Comparison of ENCODE assay signal across 9 mouse cellular contexts in the genomic region with DNA sequence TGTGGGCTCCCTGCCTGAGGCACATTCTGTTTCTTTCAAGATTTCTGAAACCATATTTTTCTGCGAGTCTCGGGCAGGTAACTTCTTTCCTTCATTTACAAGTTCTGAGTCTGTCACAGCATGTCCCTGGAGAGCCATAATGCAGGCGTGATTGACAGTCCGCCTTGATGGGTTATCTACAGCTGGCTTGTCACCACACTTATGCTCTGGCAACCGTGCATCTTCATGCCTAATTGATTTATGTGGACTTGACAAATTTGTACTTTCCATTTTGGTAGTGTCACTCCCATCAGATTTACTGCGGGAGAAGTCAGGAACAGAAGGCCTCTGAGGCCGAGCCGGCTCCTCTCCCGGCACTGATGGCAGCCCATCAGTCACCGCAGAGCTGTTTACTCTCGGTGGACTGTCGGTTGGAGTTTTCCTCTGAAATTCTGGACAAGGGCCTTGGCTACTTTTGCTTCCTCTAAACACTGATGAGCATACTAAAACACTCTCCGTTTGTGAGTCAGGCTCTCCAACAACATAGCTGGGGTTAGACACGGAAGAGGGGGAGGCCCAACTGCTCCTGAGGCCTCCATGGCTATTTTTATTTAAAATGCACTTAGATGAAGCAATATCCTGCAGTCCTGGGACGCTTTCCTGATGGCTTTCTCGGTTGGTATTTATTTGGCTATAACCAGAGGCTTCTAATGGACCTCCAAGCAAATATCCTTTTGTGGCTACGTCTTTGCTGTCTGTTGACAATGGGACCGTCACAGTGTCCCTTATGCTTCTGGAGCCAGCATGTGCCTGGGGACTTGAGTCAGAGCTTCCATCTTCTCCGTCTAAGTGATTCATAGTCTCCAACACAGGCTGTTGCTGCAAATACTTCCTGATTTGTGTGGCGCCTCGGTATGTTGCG. TPM values are rescaled to one million over a fixed set of nuclear protein-coding genes. Genes with fewer than 3 reads are reported as not detected.
DNase-seq lines count a peak whose midpoint lies in the region; ATAC-seq and TF ChIP-seq lines count a peak whose summit lies in the region.
"Had no signal": no experiment of that assay in that cellular context is flagged by ENCODE, and none has a peak within 500 bp of the region (broad histone marks: within the 10 kb centered on the region; RNA-seq: fewer than 3 reads in every experiment).

No protein-coding gene starts in this region.

- H3K27me3 ChIP-seq in kidney, postnatal 0 days (ENCODE audit: insufficient read depth, low read length), result no peaks in the 10 kb centered on the region
- no peaks in the 10 kb centered on the region for H3K27me3 ChIP-seq in forebrain, embryonic 12.5 days

- no peaks in the 10 kb centered on the region for H3K9me3 ChIP-seq in kidney, postnatal 0 days (replicated peaks; ENCODE audit: low read length)
- H3K9me3 ChIP-seq in forebrain, embryonic 12.5 days, result no peaks in the 10 kb centered on the region

- no peak overlapping the region for H3K9ac ChIP-seq in kidney, postnatal 0 days (ENCODE audit: low read depth, low read length)
- no peak overlapping the region for H3K9ac ChIP-seq in forebrain, embryonic 12.5 days

- H3K27ac ChIP-seq in gastrocnemius, adult 2 months, result peak overlapping the region; percentile 78
- peak overlapping the region; percentile 60; the same call in 1 of the 2 replicates for H3K27ac ChIP-seq in kidney, postnatal 0 days
- H3K27ac ChIP-seq in forebrain, embryonic 12.5 days, result no peak overlapping the region

- WGBS in kidney, postnatal 0 days, result 36% methylated on average over 22 of the region's 22 CpGs
- 94% methylated on average over 22 of the region's 22 CpGs for WGBS in forebrain, embryonic 12.5 days

- peak overlapping the region; percentile 34 for H3K4me2 ChIP-seq in kidney, postnatal 0 days (ENCODE audit: low read length)
- no peak overlapping the region for H3K4me2 ChIP-seq in forebrain, embryonic 12.5 days

- ATAC-seq in kidney, postnatal 0 days (replicated peaks; ENCODE audit: low FRiP score, low read depth), result peak; percentile 36; the same call in 1 of the 2 replicates
- no peak for ATAC-seq in forebrain, embryonic 12.5 days (ENCODE audit: low FRiP score)

- H3K4me1 ChIP-seq in kidney, postnatal 0 days (replicated peaks; ENCODE audit: insufficient read depth, low read length), result no peaks in the 10 kb centered on the region
- no peaks in the 10 kb centered on the region for H3K4me1 ChIP-seq in forebrain, embryonic 12.5 days

- intact Hi-C loops in gastrocnemius, adult 2 months (cut with DNase I), result loop anchor here (5.0 kb wide), 1 partner anchor 38 kb away; no protein-coding TSS in a partner anchor

- H3K36me3 ChIP-seq in kidney, postnatal 0 days (ENCODE audit: insufficient read depth, low read length), result no peaks in the 10 kb centered on the region; the same call in 1 of the 2 replicates
- H3K36me3 ChIP-seq in forebrain, embryonic 12.5 days (replicated peaks), result no peaks in the 10 kb centered on the region

- peak; percentile 55 for DNase-seq in gastrocnemius, adult 2 months
- DNase-seq in gastrocnemius, postnatal 4 days (ENCODE audit: low spot score in 2 of 2), result no peak
- peak; percentile 41 for DNase-seq in embryo, embryonic 10.5 days (ENCODE audit: low spot score)
- peak; percentile 59 for DNase-seq in kidney, postnatal 0 days (ENCODE audit: low spot score)
- peak; percentile 34 for DNase-seq in neural tube, embryonic 10.5 days (ENCODE audit: extremely low spot score, low spot score)
- no peak for DNase-seq in layer of hippocampus, postnatal 36 days
- no peak for DNase-seq in right cerebral cortex, postnatal 4 days
- DNase-seq: thymus, adult 18-20 months had no signal

- peak overlapping the region; percentile 40 for H3K4me3 ChIP-seq in gastrocnemius, adult 2 months
- no peak overlapping the region for H3K4me3 ChIP-seq in kidney, postnatal 0 days (replicated peaks; ENCODE audit: low read depth, low read length)
- H3K4me3 ChIP-seq in forebrain, embryonic 12.5 days (replicated peaks), result no peak overlapping the region

- no peak for TF ChIP-seq CTCF in gastrocnemius, adult 2 months (IDR thresholded peaks at IDR 0.05)
- TF ChIP-seq CTCF in kidney, postnatal 0 days (IDR thresholded peaks at IDR 0.05; ENCODE audit: low read depth), result no peak

RNA-seq across cellular contexts. Expression of gene Crybg3, which starts 41.2 kb away (rescaled TPM):
- 10 to 100 TPM; 44.3 to 57.6 TPM for total RNA-seq in gastrocnemius, adult 2 months (2021)
- 10 to 100 TPM; 35.7 to 36.8 TPM for total RNA-seq in gastrocnemius, postnatal 4 days (2021)
- polyA plus RNA-seq in kidney, postnatal 0 days (2015; fragmentation: Nextera tagmentation; extraction: Ambion mirVana), result 4.2 and 5.4 TPM in 2 replicates
- 4.6 and 4.9 TPM in 2 replicates for polyA plus RNA-seq in forebrain, embryonic 12.5 days (2016; fragmentation: Nextera tagmentation; extraction: Ambion mirVana)
- total RNA-seq in layer of hippocampus, postnatal 36 days (2021), result 1 to 10 TPM; 4.7 TPM

Comparison
In these comparisons a context has a peak if more than half of its experiments do, and no peak if none do; other contexts are left out.
1. DNase-seq: peak in gastrocnemius, adult 2 months (single experiment), embryo, embryonic 10.5 days (single experiment), kidney, postnatal 0 days (single experiment) and neural tube, embryonic 10.5 days (single experiment); none in gastrocnemius, postnatal 4 days (0 of 2), layer of hippocampus, postnatal 36 days (0 of 2) and right cerebral cortex, postnatal 4 days (single experiment).
2. RNA of gene Crybg3, which starts 41.2 kb away (total RNA-seq): 44.3 to 57.6 TPM in gastrocnemius, adult 2 months and 35.7 to 36.8 TPM in gastrocnemius, postnatal 4 days; 4.7 TPM in layer of hippocampus, postnatal 36 days; every median in the first group is over 4 times any median in the second.